Mouse (Mus musculus) C2C12 (cell line): ENCODE results near the gene Cyp2a22. TPM values are rescaled to one million over a fixed set of nuclear protein-coding genes. Genes with fewer than 3 reads are reported as not detected.
"Not testable (repeated sequence)": the region's sequence is repeated elsewhere in the genome, so short reads cannot be mapped to it uniquely, and the experiment has no call there.

Experiments
- H3K27me3 ChIP-seq: one replicate; pipeline ENCODE4 v1.6.1; 2011; ENCODE audit not compliant: control insufficient read depth, insufficient read depth, insufficient read length
- H3K36me3 ChIP-seq: one replicate; pipeline ENCODE4 v1.6.1; 2011; ENCODE audit not compliant: control insufficient read depth, insufficient read depth
- H3K4me3 ChIP-seq: one replicate; pipeline ENCODE4 v1.5.1; 2011; ENCODE audit warnings: mild to moderate bottlenecking, control low read depth; ENCODE audit not compliant: poor library complexity, insufficient read depth, severe bottlenecking
- H3K79me2 ChIP-seq: one replicate; pipeline ENCODE4 v1.6.1; 2011; ENCODE audit not compliant: control insufficient read depth, insufficient read depth
- H3K79me3 ChIP-seq: one replicate; pipeline ENCODE4 v1.6.1; 2011; ENCODE audit warnings: low read depth, control low read depth
- H3ac ChIP-seq: one replicate; pipeline ENCODE3; 2011; ENCODE audit warnings: low read depth; ENCODE audit not compliant: control insufficient read depth, insufficient read length
- CEBPB ChIP-seq: IDR thresholded peaks from one replicate; pipeline ENCODE4 v1.6.1; 2011; ENCODE audit warnings: low read depth, mild to moderate bottlenecking, control low read depth, moderate library complexity
- CTCF ChIP-seq: IDR thresholded peaks from one replicate; pipeline ENCODE4 v1.5.1; 2011; ENCODE audit not compliant: control insufficient read depth, insufficient read depth, insufficient read length
- FOSL1 ChIP-seq: IDR thresholded peaks from one replicate; pipeline ENCODE4 v1.8.0; 2011; ENCODE audit warnings: mild to moderate bottlenecking, low read length; ENCODE audit not compliant: poor library complexity, insufficient read depth, severe bottlenecking
- MAX ChIP-seq: IDR thresholded peaks from one replicate; pipeline ENCODE4 v1.6.1; 2011; ENCODE audit warnings: mild to moderate bottlenecking, control low read depth
- MYOD1 ChIP-seq: IDR thresholded peaks from one replicate; pipeline ENCODE4 v1.6.1; 2011; ENCODE audit warnings: low read depth; ENCODE audit not compliant: control insufficient read depth, insufficient read length
- MYOG ChIP-seq: IDR thresholded peaks from one replicate; pipeline ENCODE4 v1.6.1; 2011; ENCODE audit not compliant: control insufficient read depth, insufficient read length; ENCODE audit errors: extremely low read depth
- USF1 ChIP-seq: IDR thresholded peaks from one replicate; pipeline ENCODE4 v1.6.1; 2011; ENCODE audit warnings: low read depth, mild to moderate bottlenecking, control low read depth, moderate library complexity
- long read RNA-seq, 2 experiments: library from polyadenylated mRNA; unstranded; transcript quantifications; one replicate each; pipeline ENCODE4 v2.0.0; 2019 to 2020
- polyA plus RNA-seq: library from polyadenylated mRNA; unstranded; fragments of >200 nt; fragmentation: generic; extraction: Trizol; gene quantifications from one replicate; pipeline ENCODE4 v1.2.1, GENCODE M21; 2012; ENCODE audit warnings: missing spikeins

The Cyp2a22 gene
- not detected for polyA plus RNA-seq
- long read RNA-seq, experiment 1: 0 reads
- long read RNA-seq, experiment 2: 0 reads

DNA sequence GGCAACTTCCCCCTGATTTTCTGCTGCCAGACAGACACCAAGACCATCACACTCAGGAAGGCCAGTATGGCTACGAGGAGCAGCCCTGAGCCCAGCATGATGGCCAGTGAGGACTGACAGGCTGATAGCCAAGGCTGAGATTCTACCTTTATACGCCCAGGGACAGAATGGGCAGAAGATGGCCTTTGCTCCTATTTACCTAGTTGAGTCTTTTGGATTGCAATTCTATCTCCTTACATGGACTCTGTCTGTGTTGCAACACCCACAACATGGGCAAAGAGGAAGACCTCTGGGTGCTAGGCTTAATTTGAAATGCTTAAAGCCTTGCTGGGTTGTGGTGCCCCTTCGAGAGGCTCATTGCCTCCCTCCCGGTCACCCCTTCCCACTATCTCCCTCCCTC lies at the start of gene Cyp2a22:
Gene Cyp2a22 (minus strand): TSS at position 123 of the 400 bp plus-strand sequence.
- Histone ChIP-seq H3K79me3 (no peaks in the 10 kb centered on the region), H3K36me3 (no peaks in the 10 kb centered on the region), H3K4me3 (no peak within 1 kb of the TSS), H3ac (no peak within 1 kb of the TSS), H3K27me3 (no peaks in the 10 kb centered on the region), H3K79me2 (no peaks in the 10 kb centered on the region)
- TF ChIP-seq MAX (no peak), CTCF (no peak), MYOG (no peak), MYOD1 (no peak)

- not testable (repeated sequence) for H3K36me3 ChIP-seq, H3K4me3 ChIP-seq, H3K27me3 ChIP-seq, H3K79me2 ChIP-seq, H3K79me3 ChIP-seq, H3ac ChIP-seq
These were observed 44.0 kb upstream of the Cyp2a22 start for GRCm38 (mm10) chr7:26983151-26983550.

DNA sequence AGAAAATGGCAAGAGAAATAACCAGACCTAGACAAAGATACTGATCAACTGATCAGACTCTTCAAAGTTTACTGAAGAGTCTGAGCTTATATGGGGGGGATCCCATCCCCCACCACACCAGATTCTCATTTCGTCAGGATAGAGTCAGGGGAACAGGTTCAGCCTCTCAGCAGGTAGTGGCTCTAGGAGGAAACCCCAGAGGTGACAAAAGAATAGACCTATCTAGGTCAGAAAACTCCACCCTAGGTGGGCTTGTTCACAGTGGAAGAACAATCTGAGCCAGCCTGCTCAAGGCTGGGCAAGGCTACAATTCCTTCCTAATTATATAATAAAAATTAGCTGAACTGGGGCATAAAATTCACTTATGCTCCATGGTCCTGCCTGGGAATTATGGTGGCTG lies 43.4 kb upstream of the Cyp2a22 start:
- Histone ChIP-seq H3K4me3 (no peak overlapping the region), H3K36me3 (no peaks in the 10 kb centered on the region), H3ac (no peak overlapping the region), H3K79me2 (no peaks in the 10 kb centered on the region), H3K79me3 (no peaks in the 10 kb centered on the region), H3K27me3 (no peaks in the 10 kb centered on the region)
- TF ChIP-seq MYOG: no peak
- TF ChIP-seq CEBPB: no peak
- TF ChIP-seq MAX: no peak
- no peak for TF ChIP-seq CTCF
- TF ChIP-seq USF1: no peak
- no peak for TF ChIP-seq MYOD1
- no peak for TF ChIP-seq FOSL1

GRCm38 (mm10) chr7:26981937-26982336 lies 42.8 kb upstream of the Cyp2a22 start:
- H3K36me3 ChIP-seq, H3K27me3 ChIP-seq, H3K79me3 ChIP-seq, H3K79me2 ChIP-seq, H3ac ChIP-seq, H3K4me3 ChIP-seq: not testable (repeated sequence)

GRCm38 (mm10) chr7:26981464-26981863 lies 42.3 kb upstream of the Cyp2a22 start:
- H3K27me3 ChIP-seq, H3K36me3 ChIP-seq, H3K79me3 ChIP-seq, H3K79me2 ChIP-seq, H3K4me3 ChIP-seq, H3ac ChIP-seq: not testable (repeated sequence)

GRCm38 (mm10) chr7:26962371-26962770 lies 23.2 kb upstream of the Cyp2a22 start:
- H3ac ChIP-seq, H3K36me3 ChIP-seq, H3K79me3 ChIP-seq, H3K79me2 ChIP-seq, H3K4me3 ChIP-seq, H3K27me3 ChIP-seq: not testable (repeated sequence)

DNA sequence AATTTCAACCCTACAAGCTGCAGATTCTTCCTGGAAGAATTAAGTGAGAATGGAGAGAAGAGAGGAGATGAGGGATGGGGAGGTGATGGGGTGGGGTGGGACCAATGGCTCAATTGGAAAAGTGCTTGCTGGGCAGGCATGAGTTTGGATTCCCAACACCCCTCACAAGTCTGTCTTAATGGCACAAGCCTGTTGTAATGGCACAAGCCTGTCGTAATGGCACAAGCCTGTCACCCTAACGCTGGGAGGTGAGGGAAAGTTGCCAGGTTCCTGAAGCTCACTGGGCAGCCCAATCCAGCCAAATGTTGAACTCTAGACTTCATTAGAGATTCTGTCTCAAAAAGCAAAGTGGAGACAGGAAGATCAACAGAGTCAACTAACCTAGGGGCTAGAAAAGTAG lies 14.1 kb upstream of the Cyp2a22 start:
- not testable (repeated sequence) for H3ac ChIP-seq, H3K27me3 ChIP-seq, H3K79me3 ChIP-seq, H3K79me2 ChIP-seq, H3K36me3 ChIP-seq, H3K4me3 ChIP-seq

DNA sequence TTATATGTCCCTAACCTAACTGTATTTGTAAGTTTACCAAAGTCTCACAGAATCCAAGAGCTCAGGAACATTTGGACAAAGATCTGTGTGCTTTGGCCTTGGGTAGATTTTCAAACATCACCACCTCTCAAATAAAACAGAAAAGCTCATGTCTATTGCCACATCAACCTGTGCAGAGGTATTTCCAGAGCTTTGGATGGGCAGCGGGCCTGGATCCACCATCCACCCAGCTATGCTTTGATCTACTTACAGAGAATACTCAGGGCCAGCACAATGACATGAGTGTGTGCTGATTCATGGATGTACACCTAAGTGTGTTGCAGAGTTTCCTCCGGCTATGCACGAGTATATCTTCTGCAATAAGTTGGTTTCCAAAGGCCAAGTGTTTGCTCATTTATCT lies 13.5 kb upstream of the Cyp2a22 start:
- not testable (repeated sequence) for H3K79me3 ChIP-seq, H3K36me3 ChIP-seq, H3ac ChIP-seq, H3K4me3 ChIP-seq, H3K27me3 ChIP-seq, H3K79me2 ChIP-seq

DNA sequence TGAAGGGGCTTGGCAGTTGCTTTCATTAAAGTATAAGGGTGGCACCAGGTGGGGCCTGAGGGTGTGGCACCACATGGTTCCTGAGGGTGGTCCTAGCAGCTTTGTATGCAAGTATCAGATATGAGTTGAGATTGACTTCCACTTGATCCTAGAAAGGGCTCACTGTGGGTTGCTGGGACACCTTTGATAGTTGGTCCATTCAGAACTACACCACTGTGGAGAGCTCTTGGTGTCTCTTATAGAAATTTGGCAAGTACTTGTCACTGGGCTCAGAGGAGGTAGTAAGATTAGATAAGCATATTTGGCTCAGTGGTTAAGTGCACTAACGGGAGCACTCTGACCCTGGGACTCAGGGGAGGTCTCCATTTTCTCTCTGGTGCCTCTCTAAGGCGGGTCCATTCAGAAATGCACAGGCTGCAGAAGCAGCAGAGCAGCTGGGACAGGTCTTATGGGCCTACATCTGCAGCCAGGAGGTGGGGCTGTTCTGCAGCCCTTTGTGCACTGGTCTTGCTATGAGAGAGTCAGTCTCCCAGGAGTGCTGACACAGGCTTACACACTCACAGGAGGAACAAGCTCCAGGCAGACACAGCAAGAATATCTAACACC lies 2.2 kb upstream of the Cyp2a22 start:
- H3K79me2 ChIP-seq, H3K4me3 ChIP-seq, H3K36me3 ChIP-seq, H3K27me3 ChIP-seq, H3K79me3 ChIP-seq, H3ac ChIP-seq: not testable (repeated sequence)

- not testable (repeated sequence) for H3K27me3 ChIP-seq, H3K79me3 ChIP-seq, H3K79me2 ChIP-seq, H3ac ChIP-seq, H3K4me3 ChIP-seq, H3K36me3 ChIP-seq
These were observed 22.1 kb downstream of the Cyp2a22 start for GRCm38 (mm10) chr7:26917114-26917513.
